Mouse (Mus musculus) cerebellum, adult 2 months (tissue): ENCODE results near the gene Trpc3.

Experiments
- CTCF ChIP-seq: fragments of 200-500 bp; IDR thresholded peaks from 2 replicates; pipeline ENCODE4 v1.5.1; 2011; ENCODE audit warnings: low read depth, mild to moderate bottlenecking, control low read depth, low read length, moderate library complexity, borderline replicate concordance; ENCODE audit not compliant: insufficient read depth
- POLR2A ChIP-seq: fragments of 200-500 bp; IDR thresholded peaks from 2 replicates; pipeline ENCODE4 v1.6.1; 2011; ENCODE audit warnings: low read length, control low read depth, borderline replicate concordance; ENCODE audit not compliant: insufficient read depth

- TF ChIP-seq CTCF (no peak), POLR2A (no peak)
Observed at GRCm38 (mm10) chr3:36667814-36668213, 22.2 kb downstream of the Trpc3 start.
